Mouse (Mus musculus) limb, embryonic 14.5 days (tissue): Measurements from ENCODE around the gene Gm28048. TPM values are rescaled to one million over a fixed set of nuclear protein-coding genes. Genes with fewer than 3 reads are reported as not detected.

Experiments
- ATAC-seq: fragments of 200-750 bp; cut with Nextera tagmentation; 2 replicates; pipeline ENCODE4 v1.8.0; 2017; ENCODE audit warnings: low read depth, moderate number of reproducible peaks, moderate TSS enrichment; ENCODE audit not compliant: low FRiP score
- DNase-seq: peaks from one replicate; pipeline ENCODE4 v3.0.0-alpha.2; 2015; ENCODE audit warnings: low spot score
- H3K27ac ChIP-seq: fragments of 300-500 bp; sonication (generic); replicated peaks from 2 replicates; pipeline ENCODE4 v1.5.1; 2014; ENCODE audit warnings: low read depth, mild to moderate bottlenecking, low read length, moderate library complexity, mixed read lengths
- H3K27me3 ChIP-seq: fragments of 300-500 bp; sonication (generic); 2 replicates; pipeline ENCODE4 v1.6.1; 2014; ENCODE audit warnings: low read length, mixed read lengths; ENCODE audit not compliant: control insufficient read depth, insufficient read depth
- H3K36me3 ChIP-seq: fragments of 300-500 bp; sonication (generic); 2 replicates; pipeline ENCODE4 v1.6.1; 2014; ENCODE audit warnings: mild to moderate bottlenecking, low read length, moderate library complexity, mixed read lengths; ENCODE audit not compliant: control insufficient read depth, insufficient read depth
- H3K4me1 ChIP-seq: fragments of 300-500 bp; sonication (generic); 2 replicates; pipeline ENCODE4 v1.6.1; 2014; ENCODE audit warnings: antibody characterized with exemption, low read length, mixed read lengths; ENCODE audit not compliant: control insufficient read depth, insufficient read depth
- H3K4me2 ChIP-seq: fragments of 300-500 bp; sonication (generic); replicated peaks from 2 replicates; pipeline ENCODE4 v1.6.1; 2014; ENCODE audit warnings: low read depth, mild to moderate bottlenecking, low read length, moderate library complexity; ENCODE audit not compliant: severe bottlenecking
- H3K4me3 ChIP-seq: fragments of 300-500 bp; sonication (generic); replicated peaks from 2 replicates; pipeline ENCODE4 v1.5.1; 2014; ENCODE audit warnings: low read length
- H3K9ac ChIP-seq: fragments of 300-500 bp; sonication (generic); 2 replicates; pipeline ENCODE4 v1.6.1; 2014; ENCODE audit warnings: mild to moderate bottlenecking, low read depth, low read length, moderate library complexity; ENCODE audit not compliant: severe bottlenecking
- H3K9me3 ChIP-seq: fragments of 300-500 bp; sonication (generic); 2 replicates; pipeline ENCODE4 v1.6.1; 2016; ENCODE audit warnings: low read length; ENCODE audit not compliant: control insufficient read depth
- POLR2A ChIP-seq: fragments of 200-500 bp; IDR thresholded peaks from 2 replicates; pipeline ENCODE4 v1.8.0; 2012; ENCODE audit warnings: inconsistent platforms, mild to moderate bottlenecking, moderate library complexity, borderline replicate concordance; ENCODE audit not compliant: insufficient read depth, insufficient read length; ENCODE audit errors: extremely low read depth
- WGBS: fragments of 180-500 bp; shearing (Covaris S2); extraction: QIAGEN DNeasy Blood & Tissue Kit; methylation state at CpG from one replicate; pipeline ENCODE4 v1.1.7; 2014; 5-methylcytosine and 5-hydroxymethylcytosine counted together
- polyA plus RNA-seq, 2 experiments: library from polyadenylated mRNA; depleted of rRNA in 1 of 2; stranded (reverse) in 1 of 2; unstranded in 1 of 2; fragments of >200 nt; fragmentation: Nextera tagmentation in 1 of 2; extraction: Ambion mirVana in 1 of 2; gene quantifications; 2 replicates each; pipeline versions ENCODE4 v1.2.1 to v1.2.3; 2012 to 2014

Gm28048 gene
- polyA plus RNA-seq, 2 experiments = 2.4 to 10.4 TPM

DNA sequence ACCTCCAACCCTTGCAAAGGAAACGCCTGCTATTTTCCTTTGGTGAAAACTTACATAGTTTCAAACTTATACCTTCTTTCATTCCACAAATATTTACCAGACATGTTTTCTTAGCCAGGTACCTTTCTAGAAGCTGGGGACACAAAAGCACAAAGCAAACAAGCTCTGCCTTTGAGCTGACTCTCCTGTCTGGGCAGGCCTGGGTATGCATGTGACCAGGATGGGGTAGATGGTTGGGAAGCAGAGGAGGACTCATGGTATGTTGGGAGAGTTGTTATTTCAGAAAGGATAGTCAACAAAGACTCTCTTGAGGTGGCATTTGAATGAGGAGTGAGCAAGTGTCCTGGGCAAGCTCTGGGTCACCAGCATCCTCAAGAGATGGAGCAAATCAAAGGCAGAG lies 31.2 kb upstream of the Gm28048 start:
- H3K4me3 ChIP-seq = no peak overlapping the region
- no peaks in the 10 kb centered on the region for H3K9me3 ChIP-seq
- no peak overlapping the region for H3K27ac ChIP-seq
- no peak for ATAC-seq
- TF ChIP-seq POLR2A = no peak
- H3K9ac ChIP-seq = no peak overlapping the region
- WGBS = 73% methylated on average over 1 of the region's 1 CpGs
- 0 out of 2 replicates have a peak, but pooled peaks cover 3% of the 10 kb centered on the region for H3K4me1 ChIP-seq
- H3K27me3 ChIP-seq = no peaks in the 10 kb centered on the region
- H3K36me3 ChIP-seq = no peaks in the 10 kb centered on the region
- no peak for DNase-seq
- no peak overlapping the region for H3K4me2 ChIP-seq

DNA sequence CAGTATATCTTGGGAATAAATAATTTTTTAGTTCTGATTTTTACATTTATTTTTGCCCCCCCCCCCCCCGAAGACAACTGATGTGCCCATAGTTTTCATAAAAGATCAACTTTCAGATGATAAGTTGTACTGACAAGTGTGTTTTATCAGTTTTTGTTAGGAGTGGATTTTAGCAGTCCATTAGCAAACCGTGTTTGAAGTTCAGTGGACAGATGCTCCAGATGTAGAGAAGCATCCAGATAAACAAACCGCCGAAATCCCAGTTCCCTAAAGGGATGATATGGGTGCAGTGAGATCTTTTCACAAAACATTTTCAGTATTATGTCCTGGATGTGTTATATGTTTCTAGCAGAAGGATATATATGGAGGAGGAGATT lies 26.9 kb upstream of the Gm28048 start:
- H3K27me3 ChIP-seq = no peaks in the 10 kb centered on the region
- H3K9me3 ChIP-seq = no peaks in the 10 kb centered on the region
- 27% methylated on average over 4 of the region's 4 CpGs for WGBS
- peaks cover 20% of the 10 kb centered on the region for H3K36me3 ChIP-seq
- peak overlapping the region; percentile 66 for H3K9ac ChIP-seq
- no peak for DNase-seq
- H3K4me3 ChIP-seq = peak overlapping the region; percentile 60
- no peak overlapping the region; the same call in 1 of the 2 replicates for H3K27ac ChIP-seq
- TF ChIP-seq POLR2A = no peak
- 0 out of 2 replicates have a peak, but pooled peaks cover 3% of the 10 kb centered on the region for H3K4me1 ChIP-seq
- no peak for ATAC-seq
- H3K4me2 ChIP-seq = peak overlapping the region; percentile 80

DNA sequence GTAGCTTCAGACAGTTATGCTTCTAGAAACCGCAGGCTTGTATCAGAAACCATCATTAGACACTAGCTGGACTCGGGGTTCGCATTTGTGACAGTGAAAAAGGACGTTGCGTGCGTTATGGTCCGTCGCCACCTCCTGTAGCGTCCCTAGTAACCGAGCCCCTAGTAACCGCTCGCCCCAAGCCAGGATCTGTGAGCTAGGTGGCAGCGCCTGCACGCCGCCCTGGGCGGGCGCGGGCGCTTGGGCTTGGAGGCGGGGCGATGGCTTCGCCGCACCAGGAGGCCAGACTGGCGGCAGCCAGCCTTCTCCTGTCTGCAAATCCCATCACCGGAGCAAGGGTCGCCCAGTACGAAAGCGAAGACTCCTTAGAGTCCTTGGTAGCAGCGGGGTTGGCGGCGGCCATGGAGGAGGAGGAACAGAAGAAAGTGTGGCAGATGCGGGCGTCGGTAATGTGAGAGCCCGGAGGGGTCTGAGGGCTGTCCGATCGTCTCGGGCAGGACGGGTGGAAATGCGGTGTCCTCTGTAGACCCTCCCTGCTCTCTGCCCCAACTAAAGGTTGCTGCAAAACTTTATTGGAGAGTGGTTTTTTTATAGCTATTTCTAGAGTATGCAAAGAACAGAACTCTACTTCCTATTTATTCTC lies 26.4 kb upstream of the Gm28048 start:
- peak; percentile 86 for ATAC-seq
- under 1% methylated on average over 40 of the region's 40 CpGs for WGBS
- Histone ChIP-seq H3K27ac (peak overlapping the region; percentile 83), H3K27me3 (no peaks in the 10 kb centered on the region), H3K36me3 (peaks cover 25% of the 10 kb centered on the region), H3K4me1 (0 out of 2 replicates have a peak, but pooled peaks cover 3% of the 10 kb centered on the region), H3K4me2 (peak overlapping the region; percentile 80), H3K9ac (peak overlapping the region; percentile 66), H3K4me3 (peak overlapping the region; percentile 60), H3K9me3 (no peaks in the 10 kb centered on the region)
- peak; percentile 88 for DNase-seq
- peak; percentile 70; the same call in 1 of the 2 replicates for TF ChIP-seq POLR2A

DNA sequence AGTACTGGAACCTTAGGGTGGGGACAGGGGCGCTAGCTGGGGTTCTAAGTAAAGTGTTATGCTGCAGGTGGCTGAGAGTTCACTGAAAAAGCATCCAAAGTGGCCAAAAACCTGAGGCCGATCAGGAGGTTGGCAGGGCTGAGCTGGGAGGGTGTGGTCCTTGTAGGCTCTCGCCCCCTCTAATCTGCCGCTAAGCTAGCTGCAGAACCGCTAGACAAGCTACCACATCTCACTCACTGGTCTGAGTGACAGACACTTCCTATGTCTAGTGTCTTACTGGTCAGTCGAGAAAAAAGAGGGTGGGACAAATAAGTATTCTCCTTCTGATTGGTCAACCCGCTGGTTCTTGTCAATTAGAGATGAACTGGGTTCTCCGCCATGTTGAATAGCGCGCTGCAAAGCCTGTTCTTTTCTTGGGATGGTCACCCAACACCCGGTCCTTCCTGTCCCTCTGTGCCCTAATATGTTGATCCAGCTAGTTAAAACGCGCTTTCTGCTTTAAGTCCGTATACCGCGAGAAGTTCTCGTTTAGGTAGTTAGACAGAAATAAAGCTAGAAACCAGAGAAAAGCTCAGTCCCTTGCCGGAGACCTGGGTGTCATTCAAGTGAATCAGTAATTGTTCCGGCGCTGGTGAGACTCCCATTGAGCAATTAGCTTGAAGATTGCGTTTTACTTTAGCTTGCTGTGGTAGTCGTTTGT lies 25.7 kb upstream of the Gm28048 start, which contains the start of gene Fam161a:
TSS of gene Fam161a (plus strand) at position 51 of the 700 bp plus-strand sequence.
- peak within 1 kb of the TSS; percentile 60 for H3K4me3 ChIP-seq
- peaks cover 27% of the 10 kb centered on the region for H3K36me3 ChIP-seq
- peak; percentile 96 for DNase-seq
- WGBS = under 1% methylated on average over 22 of the region's 22 CpGs
- H3K9ac ChIP-seq = peak within 1 kb of the TSS; percentile 66
- H3K27me3 ChIP-seq = no peaks in the 10 kb centered on the region
- no peaks in the 10 kb centered on the region for H3K9me3 ChIP-seq
- no peak for TF ChIP-seq POLR2A
- ATAC-seq = peak; percentile 94
- 0 out of 2 replicates have a peak, but pooled peaks cover 3% of the 10 kb centered on the region for H3K4me1 ChIP-seq
- peak within 1 kb of the TSS; percentile 83 for H3K27ac ChIP-seq
- H3K4me2 ChIP-seq = peak within 1 kb of the TSS; percentile 80

DNA sequence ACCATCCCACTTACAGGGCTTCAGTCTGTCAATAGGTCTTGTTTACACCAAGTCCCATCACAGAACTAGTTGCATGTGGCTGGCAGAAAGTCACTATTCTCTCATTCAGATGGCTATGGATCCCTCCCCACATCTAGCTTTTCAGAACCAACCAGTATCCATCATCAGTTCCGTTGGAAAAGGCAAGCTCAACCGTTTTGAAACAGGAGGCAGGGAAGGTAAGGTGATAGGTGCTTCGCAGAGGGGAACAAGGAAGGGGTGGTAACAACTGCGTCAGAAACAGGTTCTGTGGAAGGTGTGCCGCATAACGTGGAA lies 25.2 kb upstream of the Gm28048 start:
- H3K4me1 ChIP-seq = 0 out of 2 replicates have a peak, but pooled peaks cover 3% of the 10 kb centered on the region
- no peak; the same call in 1 of the 2 replicates for ATAC-seq
- 0 out of 2 replicates have a peak overlapping the region, but pooled peaks have one; percentile 83 for H3K27ac ChIP-seq
- H3K36me3 ChIP-seq = peaks cover 32% of the 10 kb centered on the region
- peak overlapping the region; percentile 60 for H3K4me3 ChIP-seq
- H3K4me2 ChIP-seq = peak overlapping the region; percentile 80
- H3K27me3 ChIP-seq = no peaks in the 10 kb centered on the region
- 7% methylated on average over 6 of the region's 6 CpGs for WGBS
- TF ChIP-seq POLR2A = no peak
- DNase-seq = no peak
- H3K9me3 ChIP-seq = no peaks in the 10 kb centered on the region
- peak overlapping the region; percentile 36; the same call in 1 of the 2 replicates for H3K9ac ChIP-seq
